Mouse (Mus musculus): ENCODE results near the gene Dscaml1.

DNA sequence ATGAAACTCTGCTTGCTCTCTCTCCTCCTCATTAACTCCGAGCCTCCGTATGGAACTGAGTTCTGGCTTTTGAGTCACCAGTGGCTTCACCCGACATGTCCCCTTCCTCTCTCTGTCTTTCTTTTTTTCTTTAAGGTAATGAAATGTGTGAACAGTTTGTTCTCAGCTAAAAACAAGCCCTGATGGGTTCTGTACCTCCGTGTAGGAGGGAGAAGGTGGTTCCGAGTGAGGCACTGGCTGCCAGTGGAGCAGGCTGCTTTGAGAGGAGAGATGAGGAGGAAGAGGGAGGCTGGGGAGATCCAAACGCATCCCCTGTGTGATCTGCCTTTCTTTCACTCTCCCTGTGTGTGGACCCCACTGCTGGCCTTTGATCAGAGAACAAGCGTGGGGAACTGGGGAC, 111.2 kb downstream of the Dscaml1 start:
- no peak for TF ChIP-seq CTCF (IDR thresholded peaks at IDR 0.05; ENCODE audit: insufficient read depth, low read length)
- no peak for TF ChIP-seq POLR2A (IDR thresholded peaks at IDR 0.05; ENCODE audit: borderline replicate concordance, extremely low read depth, low read depth, low read length)

Measured in lung, adult 2 months (tissue).